Mouse (Mus musculus): ENCODE measurements around the gene 1190002N15Rik.

Gene 1190002N15Rik

GRCm38 (mm10) chr9:94537970-94538822 lies at the start of gene 1190002N15Rik:
1190002N15Rik (minus strand) TSS chr9:94538081.
- peak; percentile 91 to 92 for DNase-seq

GRCm38 (mm10) chr9:94582309-94582708 lies 44.4 kb upstream of the 1190002N15Rik start:
- DNase-seq, result no peak

- no peak for DNase-seq
Measured at GRCm38 (mm10) chr9:94581661-94582060, 43.8 kb upstream of the 1190002N15Rik start.

GRCm38 (mm10) chr9:94580071-94580737 lies 42.3 kb upstream of the 1190002N15Rik start:
- DNase-seq, result no peak

GRCm38 (mm10) chr9:94571802-94572201 lies 33.9 kb upstream of the 1190002N15Rik start:
- no peak for DNase-seq

GRCm38 (mm10) chr9:94568386-94568785 lies 30.5 kb upstream of the 1190002N15Rik start:
- DNase-seq, result no peak

GRCm38 (mm10) chr9:94567722-94568314 lies 29.9 kb upstream of the 1190002N15Rik start:
- no peak for DNase-seq

GRCm38 (mm10) chr9:94556776-94557514 lies 19.1 kb upstream of the 1190002N15Rik start:
- no peak for DNase-seq

GRCm38 (mm10) chr9:94556249-94556648 lies 18.4 kb upstream of the 1190002N15Rik start:
- no peak for DNase-seq

GRCm38 (mm10) chr9:94550493-94551095 lies 12.7 kb upstream of the 1190002N15Rik start:
- no peak for DNase-seq

GRCm38 (mm10) chr9:94543881-94544280 lies 6.0 kb upstream of the 1190002N15Rik start:
- no peak for DNase-seq

GRCm38 (mm10) chr9:94540343-94541095 lies 2.6 kb upstream of the 1190002N15Rik start:
- DNase-seq, result no peak

- DNase-seq, result no peak
Measured at GRCm38 (mm10) chr9:94539346-94539865, 1.5 kb upstream of the 1190002N15Rik start.

- DNase-seq, result no peak
Measured at GRCm38 (mm10) chr9:94538823-94539143, 902 bp upstream of the 1190002N15Rik start.

- DNase-seq, result peak; percentile 36 to 57
Measured at GRCm38 (mm10) chr9:94537051-94537917, 597 bp downstream of the 1190002N15Rik start.

- no peak for DNase-seq
Measured at GRCm38 (mm10) chr9:94536261-94536905, 1.5 kb downstream of the 1190002N15Rik start.

GRCm38 (mm10) chr9:94534795-94535194 lies 3.1 kb downstream of the 1190002N15Rik start:
- DNase-seq, result no peak

GRCm38 (mm10) chr9:94534226-94534625 lies 3.7 kb downstream of the 1190002N15Rik start:
- DNase-seq, result no peak

GRCm38 (mm10) chr9:94533641-94534040 lies 4.2 kb downstream of the 1190002N15Rik start:
- DNase-seq, result no peak

- DNase-seq, result no peak
Measured at GRCm38 (mm10) chr9:94529987-94530386, 7.9 kb downstream of the 1190002N15Rik start.
